Mouse (Mus musculus) stomach, postnatal 0 days (tissue): Measurements from ENCODE around the gene Adamts9. TPM values are rescaled to one million over a fixed set of nuclear protein-coding genes. Genes with fewer than 3 reads are reported as not detected.

Experiments used
- ATAC-seq: fragments of 200-750 bp; cut with Nextera tagmentation; 2 replicates; pipeline ENCODE4 v1.8.0; 2017; ENCODE audit not compliant: low FRiP score, low TSS enrichment
- DNase-seq: peaks from one replicate; pipeline ENCODE4 v3.0.0-alpha.2; 2016; ENCODE audit warnings: low spot score
- H3K27ac ChIP-seq: fragments of 300-500 bp; sonication (generic); replicated peaks from 2 replicates; pipeline ENCODE4 v1.5.1; 2014; ENCODE audit warnings: mild to moderate bottlenecking, control low read depth
- H3K27me3 ChIP-seq: fragments of 300-500 bp; sonication (generic); 2 replicates; pipeline ENCODE4 v1.6.1; 2014; ENCODE audit warnings: low read length; ENCODE audit not compliant: control insufficient read depth, insufficient read depth
- H3K36me3 ChIP-seq: fragments of 300-500 bp; sonication (generic); 2 replicates; pipeline ENCODE4 v1.6.1; 2014; ENCODE audit warnings: low read length, mixed read lengths; ENCODE audit not compliant: control insufficient read depth, insufficient read depth
- H3K4me1 ChIP-seq: fragments of 300-500 bp; sonication (generic); replicated peaks from 2 replicates; pipeline ENCODE4 v1.6.1; 2014; ENCODE audit warnings: antibody characterized with exemption; ENCODE audit not compliant: control insufficient read depth, insufficient read depth
- H3K4me2 ChIP-seq: fragments of 300-500 bp; sonication (generic); replicated peaks from 2 replicates; pipeline ENCODE4 v1.6.1; 2014; ENCODE audit warnings: low read depth, mild to moderate bottlenecking, control low read depth, moderate library complexity
- H3K4me3 ChIP-seq: fragments of 300-500 bp; sonication (generic); 2 replicates; pipeline ENCODE4 v1.5.1; 2014; ENCODE audit warnings: low read depth, low read length, control low read depth
- H3K9ac ChIP-seq: fragments of 300-500 bp; sonication (generic); 2 replicates; pipeline ENCODE4 v1.6.1; 2014; ENCODE audit warnings: mild to moderate bottlenecking, low read length, control low read depth, mixed read lengths
- H3K9me3 ChIP-seq: fragments of 300-500 bp; sonication (generic); 2 replicates; pipeline ENCODE4 v1.6.1; 2016; ENCODE audit warnings: low read length; ENCODE audit not compliant: control insufficient read depth
- CTCF ChIP-seq: IDR thresholded peaks from 2 replicates; pipeline ENCODE4 v1.5.1; 2016; ENCODE audit warnings: antibody characterized with exemption, low read depth, mild to moderate bottlenecking, moderate library complexity
- EP300 ChIP-seq: optimal IDR thresholded peaks from 2 replicates; pipeline ENCODE3; 2016; ENCODE audit warnings: antibody characterized with exemption
- WGBS: fragments of 180-500 bp; shearing (Covaris S2); extraction: QIAGEN DNeasy Blood & Tissue Kit; methylation state at CpG from one replicate; pipeline ENCODE4 v1.1.7; 2014; 5-methylcytosine and 5-hydroxymethylcytosine counted together
- polyA plus RNA-seq: library from polyadenylated mRNA; unstranded; fragments of >200 nt; fragmentation: Nextera tagmentation; extraction: Ambion mirVana; gene quantifications from 2 replicates; pipeline ENCODE4 v1.2.1, GENCODE M21; 2015

The Adamts9 gene
- polyA plus RNA-seq, 1 experiment from 2014 or later: 2.5 TPM

GRCm38 (mm10) chr6:92891535-92891934 lies 51.8 kb downstream of the Adamts9 start:
- Histone ChIP-seq H3K9me3 (no peaks in the 10 kb centered on the region), H3K4me2 (no peak overlapping the region), H3K9ac (no peak overlapping the region), H3K27ac (no peak overlapping the region), H3K4me3 (no peak overlapping the region), H3K4me1 (no peaks in the 10 kb centered on the region), H3K36me3 (0 out of 2 replicates have a peak, but pooled peaks cover 2% of the 10 kb centered on the region), H3K27me3 (no peaks in the 10 kb centered on the region)
- DNase-seq: no peak
- TF ChIP-seq CTCF: no peak
- no peak for TF ChIP-seq EP300
- ATAC-seq: no peak
- WGBS: 38% methylated on average over 1 of the region's 1 CpGs

- Histone ChIP-seq H3K4me2 (no peak overlapping the region), H3K36me3 (peaks cover 2% of the 10 kb centered on the region; the same call in 1 of the 2 replicates), H3K27ac (no peak overlapping the region)
Measured at GRCm38 (mm10) chr6:92883131-92883900, 60.0 kb downstream of the Adamts9 start.

GRCm38 (mm10) chr6:92882446-92882845 lies 60.8 kb downstream of the Adamts9 start:
- H3K27ac ChIP-seq: no peak overlapping the region

More at GRCm38 (mm10) chr6:92883131-92883900, 60.0 kb downstream of the Adamts9 start:
- no peaks in the 10 kb centered on the region for H3K9me3 ChIP-seq
- 65% methylated on average over 9 of the region's 9 CpGs for WGBS
- no peaks in the 10 kb centered on the region for H3K4me1 ChIP-seq
- TF ChIP-seq CTCF: no peak
- TF ChIP-seq EP300: no peak
- H3K4me3 ChIP-seq: no peak overlapping the region
- H3K27me3 ChIP-seq: no peaks in the 10 kb centered on the region
- no peak for DNase-seq
- ATAC-seq: no peak
- H3K9ac ChIP-seq: no peak overlapping the region

GRCm38 (mm10) chr6:92879700-92880265 lies 63.5 kb downstream of the Adamts9 start:
- no peaks in the 10 kb centered on the region; the same call in 1 of the 2 replicates for H3K36me3 ChIP-seq
- DNase-seq (no peak), ATAC-seq (no peak)
- no peak overlapping the region for H3K4me3 ChIP-seq
- WGBS: 86% methylated on average over 14 of the region's 14 CpGs
- no peak overlapping the region for H3K4me2 ChIP-seq
- no peaks in the 10 kb centered on the region for H3K4me1 ChIP-seq
- no peaks in the 10 kb centered on the region for H3K9me3 ChIP-seq
- no peak overlapping the region for H3K9ac ChIP-seq
- TF ChIP-seq CTCF: no peak
- TF ChIP-seq EP300: no peak
- H3K27me3 ChIP-seq: no peaks in the 10 kb centered on the region
- no peak overlapping the region for H3K27ac ChIP-seq

More at GRCm38 (mm10) chr6:92882446-92882845, 60.8 kb downstream of the Adamts9 start:
- Histone ChIP-seq H3K4me3 (no peak overlapping the region), H3K9ac (no peak overlapping the region), H3K36me3 (no peaks in the 10 kb centered on the region; the same call in 1 of the 2 replicates), H3K9me3 (no peaks in the 10 kb centered on the region), H3K4me2 (no peak overlapping the region), H3K27me3 (no peaks in the 10 kb centered on the region), H3K4me1 (no peaks in the 10 kb centered on the region)
- no peak for TF ChIP-seq EP300
- no peak for TF ChIP-seq CTCF
- WGBS: 76% methylated on average over 5 of the region's 5 CpGs
- ATAC-seq (no peak), DNase-seq (no peak)

- no peak for TF ChIP-seq CTCF
- TF ChIP-seq EP300: no peak
- Histone ChIP-seq H3K27ac (no peak overlapping the region), H3K36me3 (no peaks in the 10 kb centered on the region; the same call in 1 of the 2 replicates), H3K9ac (no peak overlapping the region), H3K4me2 (no peak overlapping the region), H3K4me1 (no peaks in the 10 kb centered on the region), H3K27me3 (no peaks in the 10 kb centered on the region), H3K4me3 (no peak overlapping the region), H3K9me3 (no peaks in the 10 kb centered on the region)
- no peak for DNase-seq
- no peak for ATAC-seq
- WGBS: 87% methylated on average over 5 of the region's 5 CpGs
Measured at GRCm38 (mm10) chr6:92878771-92879170, 64.5 kb downstream of the Adamts9 start.

- no peak overlapping the region for H3K4me3 ChIP-seq
- no peaks in the 10 kb centered on the region for H3K9me3 ChIP-seq
- DNase-seq: no peak
- no peak overlapping the region for H3K4me2 ChIP-seq
- TF ChIP-seq EP300 (no peak), CTCF (no peak)
- H3K4me1 ChIP-seq: no peaks in the 10 kb centered on the region
- H3K27ac ChIP-seq: no peak overlapping the region
- ATAC-seq: no peak
- H3K36me3 ChIP-seq: peaks cover 5% of the 10 kb centered on the region; the same call in 1 of the 2 replicates
- H3K27me3 ChIP-seq: no peaks in the 10 kb centered on the region
- 95% methylated on average over 4 of the region's 4 CpGs for WGBS
- H3K9ac ChIP-seq: no peak overlapping the region
Measured at GRCm38 (mm10) chr6:92877236-92877635, 66.1 kb downstream of the Adamts9 start.
